Mouse (Mus musculus): ENCODE data around the gene Pard3b.

DNA sequence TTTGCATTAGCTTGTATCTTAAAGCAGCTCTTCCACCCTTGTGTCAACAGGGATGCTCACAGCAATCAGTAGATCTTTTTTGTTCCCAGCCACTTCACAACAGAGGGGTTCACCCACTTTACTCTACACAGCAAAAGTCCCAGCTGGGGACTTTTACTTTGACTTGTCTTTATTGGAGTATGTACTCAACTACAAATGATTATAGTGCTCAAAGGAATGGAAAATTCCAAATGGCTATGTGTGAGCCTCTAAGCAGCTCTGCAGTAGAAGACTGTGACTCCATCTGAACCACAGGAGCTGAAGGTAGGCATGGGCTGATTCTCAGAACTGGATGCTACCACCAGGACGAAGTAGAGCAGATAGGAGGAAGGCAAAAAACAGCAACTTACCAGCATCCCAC is 983.8 kb downstream of the Pard3b start:
- no peak for TF ChIP-seq CTCF (IDR thresholded peaks at IDR 0.05; ENCODE audit: insufficient read depth, low read length)
- TF ChIP-seq POLR2A (IDR thresholded peaks at IDR 0.05; ENCODE audit: borderline replicate concordance, extremely low read depth, low read depth, low read length) = no peak
